Mouse (Mus musculus) cortical plate, adult 2 months (tissue): ENCODE results near the gene Kcna1.

Experiments used
- CTCF ChIP-seq: fragments of 200-500 bp; IDR thresholded peaks from 2 replicates; pipeline ENCODE4 v1.5.1; 2011; ENCODE audit warnings: mild to moderate bottlenecking, control low read depth, low read length; ENCODE audit not compliant: insufficient read depth; ENCODE audit errors: extremely low read depth
- POLR2A ChIP-seq: fragments of 200-500 bp; IDR thresholded peaks from 2 replicates; pipeline ENCODE4 v1.6.1; 2011; ENCODE audit warnings: mild to moderate bottlenecking, low read length, control low read depth; ENCODE audit not compliant: insufficient read depth; ENCODE audit errors: extremely low read depth

GRCm38 (mm10) chr6:126657646-126658394 is 11.6 kb upstream of the Kcna1 start:
- TF ChIP-seq POLR2A, result no peak
- TF ChIP-seq CTCF, result no peak
